Mouse (Mus musculus) thymus, adult 2 months (tissue): ENCODE measurements around the gene Homer1.

ENCODE experiments used
- CTCF ChIP-seq: fragments of 200-500 bp; IDR thresholded peaks from 2 replicates; pipeline ENCODE4 v1.5.1; 2012; ENCODE audit warnings: mild to moderate bottlenecking, control low read depth, low read length, moderate library complexity, borderline replicate concordance; ENCODE audit not compliant: control insufficient read depth, poor library complexity, insufficient read depth; ENCODE audit errors: extremely low read depth
- POLR2A ChIP-seq: fragments of 200-500 bp; IDR thresholded peaks from 2 replicates; pipeline ENCODE4 v1.6.1; 2012; ENCODE audit warnings: mild to moderate bottlenecking, low read length, control low read depth, moderate library complexity; ENCODE audit not compliant: control insufficient read depth, poor library complexity, insufficient read depth; ENCODE audit errors: extremely low read depth

DNA sequence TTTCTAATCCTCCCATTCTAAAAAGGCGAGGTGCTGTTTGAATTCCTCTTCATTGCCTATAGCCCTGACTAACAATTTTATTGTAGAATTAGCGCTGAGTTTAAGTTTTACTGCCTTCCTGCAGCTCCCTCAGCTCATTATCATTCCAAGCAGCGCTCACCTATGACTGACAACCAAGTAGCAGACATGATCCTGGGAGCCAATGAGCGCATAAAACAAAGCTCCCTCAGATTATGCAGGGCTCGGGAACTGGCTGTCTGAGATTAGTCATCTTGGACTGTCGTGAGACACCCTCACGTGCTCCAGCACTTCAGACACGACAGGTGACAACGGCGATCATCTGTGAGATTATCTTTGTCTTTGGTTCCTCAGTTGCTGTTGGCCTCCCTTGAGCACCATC lies 47.3 kb upstream of the Homer1 start:
- TF ChIP-seq CTCF (no peak), POLR2A (no peak)
